Mouse (Mus musculus): ENCODE measurements around the gene Tmem151b. TPM values are rescaled to one million over a fixed set of nuclear protein-coding genes. Genes with fewer than 3 reads are reported as not detected.
A peak's percentile ranks its signal among the peaks of the same experiment; 100 is the strongest.

Tmem151b gene
- polyA plus RNA-seq, 1 experiment from 2014 or later: 4.7 TPM

DNA sequence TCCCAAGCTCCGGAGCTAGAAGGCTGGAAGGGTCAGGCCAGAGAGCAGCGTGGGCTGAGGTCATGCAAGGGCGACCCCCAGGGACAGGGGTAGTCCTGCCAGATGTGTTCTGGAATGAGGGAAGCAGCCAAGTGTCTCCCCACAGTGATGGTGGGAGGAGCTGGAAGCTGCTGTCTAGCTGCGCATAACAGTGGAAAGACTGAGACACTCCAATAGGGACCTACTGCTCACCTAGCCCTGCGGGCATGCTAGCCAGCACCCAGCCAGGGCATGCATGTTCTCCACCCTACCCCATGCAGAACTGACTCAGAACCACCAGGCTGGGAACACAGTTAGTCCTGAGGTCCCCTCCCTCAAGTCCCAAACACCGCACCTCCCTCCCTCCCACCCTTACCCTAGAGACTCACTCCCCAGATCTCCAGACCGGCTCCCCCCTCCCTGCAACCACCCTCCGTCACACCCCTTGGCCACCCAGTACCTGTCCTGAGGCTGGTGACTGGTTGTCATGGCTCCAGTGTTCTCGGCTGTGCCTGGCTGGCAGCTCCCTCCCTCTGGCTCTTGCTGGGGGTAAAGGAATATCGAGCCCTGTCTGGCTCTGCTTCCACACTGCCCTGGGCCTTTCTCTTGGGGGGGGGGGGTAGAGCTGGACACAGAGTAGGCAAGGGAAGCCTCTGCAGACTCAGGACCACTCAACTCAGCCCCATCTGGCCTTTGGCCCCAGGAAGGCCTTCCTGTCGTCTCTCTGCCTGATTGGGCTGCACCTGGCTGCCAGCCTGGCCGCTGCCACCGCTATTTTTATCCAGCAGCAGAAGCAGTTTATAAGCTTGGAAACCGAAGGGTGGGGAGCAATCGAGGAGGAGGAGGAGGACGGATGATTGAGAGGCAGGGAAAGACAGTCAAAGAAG lies 42.5 kb upstream of the Tmem151b start:
- Histone ChIP-seq H3K9ac (no peak overlapping the region), H3K27ac (peak overlapping the region; percentile 77), H3K36me3 (peaks cover 29% of the 10 kb centered on the region), H3K4me3 (peak overlapping the region; percentile 21), H3K4me2 (peak overlapping the region; percentile 98), H3K4me1 (peaks cover 69% of the 10 kb centered on the region), H3K27me3 (no peaks in the 10 kb centered on the region), H3K9me3 (no peaks in the 10 kb centered on the region)
- no peak for ATAC-seq (ENCODE audit: insufficient number of reproducible peaks, low FRiP score, low TSS enrichment, low read depth)
- WGBS: 45% methylated on average over 16 of the region's 16 CpGs

DNA sequence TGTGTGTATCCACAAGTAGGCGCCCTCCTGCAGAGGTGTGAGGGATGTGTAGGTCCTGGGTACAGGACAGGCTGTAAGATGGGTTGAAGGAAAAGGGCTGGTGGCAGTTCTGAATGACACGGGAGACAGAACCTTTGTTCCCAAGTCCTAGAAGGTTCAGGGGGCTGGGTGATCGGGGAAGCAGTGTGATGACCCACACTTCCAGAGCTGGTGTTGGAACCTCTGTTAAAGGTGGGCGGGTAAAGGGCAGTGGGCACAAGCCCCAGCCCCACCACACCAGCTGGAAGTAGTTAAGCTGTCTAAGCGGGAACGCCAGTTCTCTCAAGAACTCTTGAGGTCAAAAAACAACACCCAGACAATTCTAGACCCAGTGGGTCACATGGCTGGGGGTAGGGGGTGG lies 40.9 kb upstream of the Tmem151b start:
- 64% methylated on average over 6 of the region's 6 CpGs for WGBS
- no peak overlapping the region for H3K4me2 ChIP-seq
- H3K36me3 ChIP-seq: peaks cover 43% of the 10 kb centered on the region
- H3K9me3 ChIP-seq: no peaks in the 10 kb centered on the region
- no peak overlapping the region for H3K27ac ChIP-seq
- no peak for ATAC-seq (ENCODE audit: insufficient number of reproducible peaks, low FRiP score, low TSS enrichment, low read depth)
- peaks cover 61% of the 10 kb centered on the region for H3K4me1 ChIP-seq
- no peaks in the 10 kb centered on the region for H3K27me3 ChIP-seq
- H3K9ac ChIP-seq: no peak overlapping the region
- no peak overlapping the region for H3K4me3 ChIP-seq

DNA sequence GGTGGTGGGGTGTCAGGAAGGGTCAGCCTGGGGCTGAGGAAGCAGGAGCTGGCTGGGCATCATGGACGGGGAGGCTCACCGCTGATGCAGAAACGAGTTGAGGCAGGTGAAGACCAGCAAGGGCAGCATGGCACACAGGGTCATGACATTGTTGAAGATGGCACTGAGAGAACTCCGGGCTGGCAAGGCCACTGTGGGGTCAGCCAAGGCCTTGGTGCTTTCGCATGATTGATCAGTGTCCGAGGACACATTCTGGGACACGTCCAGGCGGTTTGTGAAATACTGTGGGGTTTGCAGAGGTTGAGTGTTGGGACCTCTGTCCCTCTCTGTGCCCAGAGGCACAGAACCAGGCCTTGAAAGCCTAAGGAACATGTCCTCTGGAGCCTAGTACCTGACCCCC lies 40.4 kb upstream of the Tmem151b start:
- ATAC-seq (ENCODE audit: insufficient number of reproducible peaks, low FRiP score, low TSS enrichment, low read depth): no peak
- 89% methylated on average over 8 of the region's 8 CpGs for WGBS
- H3K4me1 ChIP-seq: peaks cover 61% of the 10 kb centered on the region

DNA sequence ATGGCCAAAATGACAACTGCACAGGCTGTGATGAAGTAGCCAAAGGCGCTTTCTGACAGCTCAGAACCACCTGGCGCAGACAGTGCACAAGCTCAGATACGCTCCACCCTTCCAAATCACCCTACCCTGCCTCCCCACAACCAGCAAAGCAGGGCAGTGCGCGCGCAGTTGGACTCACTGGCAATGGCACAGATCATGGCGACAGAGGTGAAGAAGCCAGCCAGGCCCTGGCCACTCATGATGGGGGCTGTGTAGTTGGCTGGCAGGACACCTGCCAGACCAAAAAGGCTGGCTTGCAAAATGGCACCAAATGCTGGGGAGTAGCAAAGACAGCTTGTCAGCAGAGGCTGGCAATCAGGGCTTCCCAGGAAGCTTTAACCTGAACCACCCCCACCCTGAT lies 39.8 kb upstream of the Tmem151b start:
- peaks cover 61% of the 10 kb centered on the region for H3K4me1 ChIP-seq
- 96% methylated on average over 7 of the region's 7 CpGs for WGBS
- no peak for ATAC-seq (ENCODE audit: insufficient number of reproducible peaks, low FRiP score, low TSS enrichment, low read depth)

More for the DNA sequence above, 40.4 kb upstream of the Tmem151b start:
- H3K27ac ChIP-seq: no peak overlapping the region
- H3K36me3 ChIP-seq: peaks cover 43% of the 10 kb centered on the region
- no peak overlapping the region for H3K9ac ChIP-seq
- H3K27me3 ChIP-seq: no peaks in the 10 kb centered on the region
- no peak overlapping the region for H3K4me3 ChIP-seq
- no peaks in the 10 kb centered on the region for H3K9me3 ChIP-seq
- H3K4me2 ChIP-seq: no peak overlapping the region

DNA sequence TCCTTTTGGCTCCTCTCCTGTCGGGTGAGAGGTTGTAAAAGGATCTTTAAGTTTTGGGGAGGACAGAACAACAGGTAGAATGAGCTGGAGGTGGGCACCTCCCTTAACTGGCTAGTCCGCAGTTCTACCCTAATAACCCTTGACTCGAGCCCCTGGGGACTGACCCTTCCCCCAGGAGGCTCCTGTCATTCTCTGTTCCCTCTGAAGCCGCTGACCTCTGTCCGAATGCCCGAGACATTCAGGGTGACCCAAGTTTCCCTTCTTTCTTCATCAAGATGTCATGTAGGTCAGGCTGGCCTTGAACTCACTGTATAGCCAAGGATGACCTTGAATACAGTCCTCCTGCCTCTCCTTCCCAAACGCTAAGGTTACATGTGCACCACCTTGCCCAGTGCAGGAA lies 38.9 kb upstream of the Tmem151b start:
- Histone ChIP-seq H3K4me1 (peaks cover 60% of the 10 kb centered on the region), H3K9me3 (no peaks in the 10 kb centered on the region), H3K4me2 (no peak overlapping the region), H3K4me3 (no peak overlapping the region), H3K27ac (no peak overlapping the region), H3K36me3 (peaks cover 43% of the 10 kb centered on the region), H3K27me3 (no peaks in the 10 kb centered on the region), H3K9ac (no peak overlapping the region)
- whole genome bisulfite sequencing: 89% methylated on average over 6 of the region's 7 CpGs
- no peak for ATAC-seq (ENCODE audit: insufficient number of reproducible peaks, low FRiP score, low TSS enrichment, low read depth)

More for the DNA sequence above, 39.8 kb upstream of the Tmem151b start:
- no peak overlapping the region for H3K9ac ChIP-seq
- no peaks in the 10 kb centered on the region for H3K9me3 ChIP-seq
- H3K27me3 ChIP-seq: no peaks in the 10 kb centered on the region
- H3K4me3 ChIP-seq: no peak overlapping the region
- H3K27ac ChIP-seq: no peak overlapping the region
- peaks cover 43% of the 10 kb centered on the region for H3K36me3 ChIP-seq
- H3K4me2 ChIP-seq: no peak overlapping the region

DNA sequence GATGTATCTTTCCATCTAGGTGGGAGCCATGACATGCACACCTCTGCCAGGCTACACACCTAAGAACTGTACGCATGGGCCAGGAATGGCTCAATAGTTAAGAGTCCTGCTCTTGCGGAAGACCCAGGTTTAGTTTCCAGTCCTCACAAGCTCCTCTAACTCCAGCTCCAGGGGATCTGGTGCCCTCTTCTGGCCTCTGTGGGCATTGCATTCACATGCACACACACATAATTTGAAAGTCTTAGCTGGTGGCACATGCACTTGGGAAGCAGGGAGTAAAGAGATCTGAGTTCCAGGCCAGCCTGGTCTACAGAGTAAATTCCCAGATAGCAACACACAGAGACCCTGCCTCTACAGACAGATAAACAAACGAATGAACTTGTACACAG lies 37.0 kb upstream of the Tmem151b start:
- no peak overlapping the region for H3K27ac ChIP-seq
- no peaks in the 10 kb centered on the region for H3K27me3 ChIP-seq
- no peak overlapping the region for H3K4me2 ChIP-seq
- no peak overlapping the region for H3K9ac ChIP-seq
- H3K9me3 ChIP-seq: no peaks in the 10 kb centered on the region
- H3K4me1 ChIP-seq: peaks cover 48% of the 10 kb centered on the region
- WGBS: 94% methylated on average over 3 of the region's 3 CpGs
- H3K36me3 ChIP-seq: peaks cover 43% of the 10 kb centered on the region
- H3K4me3 ChIP-seq: no peak overlapping the region
- no peak for ATAC-seq (ENCODE audit: insufficient number of reproducible peaks, low FRiP score, low TSS enrichment, low read depth)

DNA sequence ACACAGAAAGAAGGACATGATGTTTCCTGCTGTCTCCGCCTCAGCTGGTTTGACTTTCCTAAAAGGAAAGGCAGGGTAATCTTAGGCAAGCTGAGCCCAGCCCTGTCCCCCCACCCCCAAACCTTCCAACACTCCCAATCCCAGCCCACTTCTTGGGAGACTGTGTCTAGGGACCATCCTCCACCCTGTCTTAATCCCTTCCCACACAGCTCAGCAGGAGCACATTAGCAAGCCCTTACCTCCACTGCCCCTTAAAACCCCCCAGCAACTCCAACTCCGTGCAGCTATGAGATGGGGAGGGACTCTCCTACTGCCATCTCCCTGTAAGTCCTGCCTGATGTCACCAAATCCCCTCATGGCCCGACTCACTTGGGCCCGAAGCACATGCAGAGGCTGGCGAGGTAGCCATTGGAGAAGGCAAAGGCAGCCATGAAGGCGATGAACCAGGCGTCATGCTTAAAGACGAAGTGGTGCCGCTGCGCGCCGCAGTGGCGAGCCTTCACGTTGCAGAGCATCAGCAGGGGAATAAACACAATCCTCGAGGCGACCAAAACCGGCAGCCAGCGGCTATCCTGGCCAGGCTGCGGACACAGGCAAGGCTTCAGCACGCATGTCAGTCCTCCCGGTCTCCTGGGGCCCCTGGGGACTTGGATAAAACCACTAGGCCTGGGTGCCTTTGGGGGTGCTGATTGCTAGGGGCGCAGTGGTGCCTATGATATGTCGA lies 36.4 kb upstream of the Tmem151b start:
- WGBS: 78% methylated on average over 23 of the region's 23 CpGs
- Histone ChIP-seq H3K4me1 (peaks cover 46% of the 10 kb centered on the region), H3K4me2 (no peak overlapping the region), H3K4me3 (no peak overlapping the region), H3K9me3 (no peaks in the 10 kb centered on the region), H3K27ac (peak overlapping the region; percentile 89), H3K9ac (no peak overlapping the region), H3K36me3 (peaks cover 43% of the 10 kb centered on the region), H3K27me3 (no peaks in the 10 kb centered on the region)
- ATAC-seq (ENCODE audit: insufficient number of reproducible peaks, low FRiP score, low TSS enrichment, low read depth): no peak

DNA sequence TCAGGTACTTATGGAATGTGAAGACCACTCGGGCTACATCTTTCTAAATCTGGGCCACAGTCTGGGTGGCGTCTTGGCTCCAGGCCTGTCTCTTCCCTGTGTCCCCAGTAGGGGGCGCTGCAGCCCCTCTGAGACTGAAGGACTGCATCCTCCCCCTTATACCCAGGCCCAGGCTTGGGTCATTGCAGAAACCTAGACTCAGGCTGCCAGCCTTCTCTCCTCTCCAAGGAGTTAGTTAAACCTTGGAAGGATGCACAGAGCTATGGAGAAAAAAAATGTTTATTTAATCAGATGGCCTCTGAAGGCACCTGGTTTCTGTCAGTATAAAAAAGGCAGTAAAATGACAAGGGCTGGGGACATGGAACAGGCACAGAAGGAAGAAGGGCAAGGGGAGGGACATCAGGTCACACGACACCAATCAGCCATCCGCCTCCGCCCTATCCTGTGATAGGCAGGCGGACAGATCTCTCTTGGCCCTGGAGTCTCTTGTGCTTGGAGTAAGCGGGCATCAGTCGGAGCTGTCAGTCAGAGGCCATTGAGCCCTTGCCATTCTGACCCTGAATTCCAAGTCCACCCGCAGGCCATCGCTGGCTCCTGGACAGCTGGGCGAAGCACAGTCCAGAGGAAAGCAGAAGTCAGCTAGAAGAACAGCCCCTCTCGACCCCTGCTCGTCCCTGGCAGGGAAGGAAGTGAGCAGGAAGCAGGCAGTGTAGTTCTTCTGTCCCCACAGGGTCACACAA lies 35.6 kb upstream of the Tmem151b start:
- Histone ChIP-seq H3K4me1 (peaks cover 42% of the 10 kb centered on the region), H3K27ac (peak overlapping the region; percentile 89), H3K36me3 (peaks cover 41% of the 10 kb centered on the region), H3K27me3 (no peaks in the 10 kb centered on the region), H3K9me3 (no peaks in the 10 kb centered on the region), H3K4me3 (no peak overlapping the region; the same call in 1 of the 2 replicates), H3K4me2 (0 out of 2 replicates have a peak overlapping the region, but pooled peaks have one; percentile 14), H3K9ac (no peak overlapping the region)
- peak; percentile 53; the same call in 1 of the 2 replicates for ATAC-seq (ENCODE audit: insufficient number of reproducible peaks, low FRiP score, low TSS enrichment, low read depth)
- 34% methylated on average over 14 of the region's 14 CpGs for WGBS

DNA sequence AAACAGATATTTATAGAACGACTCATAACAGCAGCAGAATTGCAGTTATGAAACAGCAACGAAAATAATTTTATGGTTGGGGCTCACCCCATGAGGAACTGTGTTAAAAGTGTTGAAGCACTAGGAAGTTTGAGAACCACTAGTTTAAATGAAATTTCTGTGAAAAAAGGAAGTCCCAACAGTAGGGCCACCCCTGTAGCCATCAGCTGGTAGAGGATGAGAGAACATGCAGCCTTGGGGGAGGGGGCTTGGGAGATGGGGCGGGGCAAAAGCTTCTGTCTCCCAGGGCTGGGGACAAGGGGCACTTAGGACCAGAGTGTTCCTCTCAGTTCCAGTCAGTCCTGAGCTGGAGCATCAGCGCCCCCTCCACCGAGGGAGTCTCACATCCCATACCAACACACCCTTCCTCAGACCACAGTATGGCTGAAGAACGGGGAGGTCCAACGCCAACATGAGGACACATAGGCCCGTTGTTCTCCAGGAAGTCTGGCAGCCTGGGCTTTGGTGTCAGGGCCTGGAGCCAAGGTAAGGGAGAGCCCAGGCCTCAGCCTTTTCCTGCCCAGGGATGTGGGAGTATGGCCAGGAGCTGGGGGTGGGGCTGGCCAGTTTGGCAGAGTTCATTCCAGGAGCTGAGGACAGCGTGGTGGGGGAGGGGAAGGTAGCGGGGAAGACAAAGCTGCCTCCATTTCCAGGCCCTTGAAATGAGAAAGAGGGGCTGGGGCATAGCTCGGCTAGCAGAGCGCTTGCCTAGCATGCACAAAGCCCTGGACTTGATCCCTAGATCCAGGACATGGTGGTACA lies 34.8 kb upstream of the Tmem151b start:
- peaks cover 45% of the 10 kb centered on the region for H3K4me1 ChIP-seq
- H3K27me3 ChIP-seq: no peaks in the 10 kb centered on the region
- no peaks in the 10 kb centered on the region for H3K9me3 ChIP-seq
- no peak overlapping the region for H3K9ac ChIP-seq
- ATAC-seq (ENCODE audit: insufficient number of reproducible peaks, low FRiP score, low TSS enrichment, low read depth): peak; percentile 78
- peak overlapping the region; percentile 89 for H3K27ac ChIP-seq
- peak overlapping the region; percentile 14; the same call in 1 of the 2 replicates for H3K4me2 ChIP-seq
- WGBS: 35% methylated on average over 12 of the region's 12 CpGs
- H3K36me3 ChIP-seq: peaks cover 33% of the 10 kb centered on the region
- H3K4me3 ChIP-seq: no peak overlapping the region; the same call in 1 of the 2 replicates

DNA sequence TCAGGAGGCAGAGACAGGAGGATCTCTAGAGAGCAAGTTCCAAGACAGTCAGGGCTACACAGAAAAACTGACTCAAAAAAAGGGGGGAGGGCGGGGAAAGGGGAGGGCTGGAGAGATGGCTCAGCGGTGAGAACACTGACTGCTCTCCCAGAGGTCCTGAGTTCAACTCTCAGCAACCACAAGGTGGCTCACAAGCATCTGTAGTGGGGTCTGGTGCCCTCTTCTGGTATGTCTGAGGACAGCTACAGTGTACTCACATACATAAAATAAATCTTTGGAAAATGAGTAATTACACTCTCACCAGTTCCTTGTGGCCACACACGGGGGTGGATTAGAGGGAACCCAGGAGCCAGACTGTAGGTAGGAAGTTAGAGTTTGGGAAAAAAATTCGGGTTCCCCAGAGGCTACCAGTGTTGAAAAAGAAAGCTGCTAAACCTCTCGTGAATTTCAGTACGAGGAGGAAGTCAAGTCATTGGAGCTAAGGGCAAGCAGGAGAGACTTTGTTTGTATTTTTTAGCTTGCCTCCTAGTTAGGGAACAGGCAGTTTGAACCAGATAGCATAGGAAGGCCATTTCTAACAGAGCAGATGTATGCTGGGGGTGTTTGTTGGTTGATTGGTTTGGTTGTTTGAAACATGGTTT lies 33.4 kb upstream of the Tmem151b start:
- peaks cover 48% of the 10 kb centered on the region for H3K4me1 ChIP-seq
- WGBS: 64% methylated on average over 6 of the region's 6 CpGs
- H3K9ac ChIP-seq: no peak overlapping the region
- H3K27me3 ChIP-seq: no peaks in the 10 kb centered on the region
- no peak overlapping the region for H3K4me2 ChIP-seq
- H3K27ac ChIP-seq: 0 out of 2 replicates have a peak overlapping the region, but pooled peaks have one; percentile 89
- ATAC-seq (ENCODE audit: insufficient number of reproducible peaks, low FRiP score, low TSS enrichment, low read depth): no peak
- no peak overlapping the region for H3K4me3 ChIP-seq
- peaks cover 21% of the 10 kb centered on the region for H3K36me3 ChIP-seq
- H3K9me3 ChIP-seq: no peaks in the 10 kb centered on the region

All from limb, embryonic 15.5 days (tissue).